Mouse (Mus musculus) liver, adult 2 months (tissue): ENCODE results near the gene Lrba.

Source experiments
- CTCF ChIP-seq: fragments of 200-500 bp; IDR thresholded peaks from 2 replicates; pipeline ENCODE4 v1.5.1; 2011; ENCODE audit warnings: low read depth, low read length, control low read depth
- POLR2A ChIP-seq: fragments of 200-500 bp; IDR thresholded peaks from 2 replicates; pipeline ENCODE4 v1.6.1; 2011; ENCODE audit warnings: low read length, control low read depth; ENCODE audit not compliant: insufficient read depth; ENCODE audit errors: extremely low read depth

- no peak for TF ChIP-seq CTCF
- TF ChIP-seq POLR2A: no peak
These were observed 315.2 kb downstream of the Lrba start for GRCm38 (mm10) chr3:86539555-86540168.
